Mouse (Mus musculus): ENCODE data around the gene Eif1b.

DNA sequence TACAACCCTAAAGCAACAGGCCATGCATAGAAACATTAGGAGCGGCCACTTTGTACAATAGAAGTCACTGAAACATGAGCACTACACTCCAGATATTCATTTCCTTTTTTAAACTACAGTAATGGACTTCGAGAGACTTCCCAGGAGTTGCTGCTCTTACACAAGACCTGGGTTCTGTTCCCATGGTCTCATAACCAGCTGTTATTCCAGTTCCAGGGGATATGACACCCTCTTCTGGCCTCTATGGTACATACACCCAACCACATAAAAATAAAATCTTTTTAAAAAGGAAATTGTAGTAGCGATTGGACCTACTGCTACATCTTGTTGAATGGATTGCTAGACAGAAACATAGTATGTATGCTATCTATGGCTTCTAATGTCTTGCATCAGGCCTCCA, 523 bp upstream of the Eif1b start:
- TF ChIP-seq CTCF (IDR thresholded peaks at IDR 0.05; ENCODE audit: low read depth, low read length), result no peak
- TF ChIP-seq GATA1 (IDR thresholded peaks at IDR 0.05; ENCODE audit: borderline replicate concordance, low read length), result no peak
- no peak for TF ChIP-seq TAL1 (conservative IDR thresholded peaks at IDR 0.05; ENCODE audit: low read depth, low read length)
